Mouse (Mus musculus) ovary, postnatal 36 days (tissue): ENCODE measurements at regions not wholly inside any gene's neighbourhood (a gene's known extent, or its start where the extent isn't known, plus 50 kb on each side); places are given as distances from the start of the nearest gene placed in this dataset.

Source experiments
- DNase-seq: peaks from one replicate; pipeline ENCODE4 v3.0.0; 2022; ENCODE audit warnings: low spot score, mixed read lengths

- DNase-seq = no peak
Observed at GRCm38 (mm10) chr16:62681880-62682279, 104.7 kb downstream of the Nsun3 start.

DNA sequence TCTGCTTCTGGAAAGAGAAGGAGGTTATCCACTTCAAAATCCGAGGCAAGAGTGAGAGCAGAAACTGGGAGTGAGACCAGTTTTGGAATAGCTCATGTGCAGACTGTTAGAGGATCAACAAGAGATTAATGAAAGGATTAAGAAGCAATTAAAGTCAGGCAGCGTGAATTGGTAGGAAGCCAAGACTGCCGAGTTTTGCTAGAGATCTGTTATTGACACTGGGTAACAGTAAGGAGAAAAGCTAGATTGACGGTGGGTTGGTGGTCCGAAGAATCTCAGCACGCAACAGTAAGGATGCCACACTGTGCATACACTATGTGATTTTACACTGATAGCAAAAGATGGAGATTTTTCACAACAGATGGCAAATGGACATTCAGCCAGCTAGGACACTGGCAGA, 109.8 kb downstream of the Nsun3 start:
- DNase-seq = no peak

DNA sequence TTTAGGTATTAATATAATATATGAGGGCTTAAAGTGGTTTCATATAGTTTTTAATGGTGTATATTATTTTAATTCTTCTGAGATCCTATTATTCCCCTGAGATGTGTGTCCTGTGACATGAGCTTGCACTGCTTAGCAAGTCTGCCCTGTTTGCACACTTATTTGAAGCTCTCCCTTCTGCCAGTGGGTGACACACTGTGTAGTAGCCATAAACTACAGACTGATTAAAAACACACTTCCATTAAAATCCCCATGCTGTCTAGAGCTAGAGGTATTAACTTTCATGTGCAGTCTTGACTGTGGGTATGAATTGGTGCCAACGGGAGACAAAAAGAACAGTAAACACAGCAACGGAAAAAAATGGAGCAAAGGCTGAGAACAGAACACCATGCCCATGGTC, 129.2 kb downstream of the Nsun3 start:
- no peak for DNase-seq

DNA sequence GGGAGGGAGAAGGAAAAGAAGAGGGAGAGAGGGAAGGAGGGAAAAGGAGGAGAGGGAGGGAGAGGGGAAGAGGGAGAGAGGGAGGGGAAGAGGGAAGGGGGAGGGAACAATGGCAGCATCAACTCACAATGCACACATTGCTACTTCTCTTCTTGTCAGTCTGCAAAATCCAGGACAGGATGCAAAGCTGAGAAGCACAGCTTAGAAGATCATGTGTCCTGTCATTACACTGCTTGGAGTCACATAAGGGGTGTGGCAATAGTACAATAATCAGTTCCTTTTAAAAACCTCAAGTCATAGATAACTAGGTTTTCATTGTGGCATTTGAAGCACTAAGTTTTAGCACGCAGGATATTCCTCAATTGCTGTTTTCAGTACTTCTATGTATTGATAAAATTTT, 132.2 kb downstream of the Nsun3 start:
- DNase-seq = no peak

GRCm38 (mm10) chr16:62653817-62654216, 132.8 kb downstream of the Nsun3 start:
- no peak for DNase-seq

- no peak for DNase-seq
Observed at GRCm38 (mm10) chr16:62652769-62653465, 133.7 kb downstream of the Nsun3 start.

GRCm38 (mm10) chr16:62650856-62651255, 135.8 kb downstream of the Nsun3 start:
- DNase-seq = no peak

GRCm38 (mm10) chr16:62648326-62648725, 138.3 kb downstream of the Nsun3 start:
- DNase-seq = no peak

GRCm38 (mm10) chr16:62646113-62646512, 140.5 kb downstream of the Nsun3 start:
- no peak for DNase-seq

- no peak for DNase-seq
Observed at GRCm38 (mm10) chr16:62642859-62643403, 143.7 kb downstream of the Nsun3 start.

- DNase-seq = no peak
Observed at GRCm38 (mm10) chr16:62623938-62624337, 162.7 kb downstream of the Nsun3 start.

DNA sequence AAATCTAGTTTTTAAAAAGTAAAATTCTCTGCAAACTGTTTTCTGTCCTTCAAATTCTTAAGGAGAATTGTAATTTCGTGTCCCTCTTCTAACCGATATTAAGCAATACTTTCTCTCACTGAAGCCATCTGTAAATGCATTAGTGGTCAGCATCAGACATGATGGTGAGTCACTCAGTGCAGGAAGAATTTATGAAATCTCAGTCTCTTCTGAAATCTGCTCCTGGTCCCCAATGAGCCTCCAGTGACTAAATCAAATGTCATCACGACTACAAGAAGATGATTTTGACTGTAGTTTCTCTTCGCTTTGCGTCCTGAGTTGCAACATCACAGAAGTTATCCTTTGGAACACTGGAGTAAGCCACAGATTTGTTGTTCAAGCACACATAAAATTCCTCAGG, 175.7 kb downstream of the Nsun3 start:
- DNase-seq = no peak

DNA sequence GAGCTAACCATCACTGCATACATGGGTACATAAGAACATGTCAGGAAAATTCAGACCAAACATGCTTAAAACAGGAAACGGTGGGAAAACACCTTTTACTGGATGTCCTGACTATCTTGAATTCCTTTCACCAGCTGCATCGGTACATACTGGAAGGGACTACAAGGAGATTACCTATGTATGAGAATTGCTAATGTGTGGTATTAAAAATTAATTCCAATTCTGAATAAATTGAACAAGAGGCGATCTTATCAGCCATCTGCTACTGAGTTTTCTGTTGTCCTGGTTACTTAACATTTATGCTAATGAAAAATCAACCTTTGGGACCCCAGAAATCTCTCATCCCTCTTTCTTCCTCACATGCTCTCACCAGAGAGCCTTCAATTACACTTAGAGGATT, 178.0 kb downstream of the Nsun3 start:
- no peak for DNase-seq

DNA sequence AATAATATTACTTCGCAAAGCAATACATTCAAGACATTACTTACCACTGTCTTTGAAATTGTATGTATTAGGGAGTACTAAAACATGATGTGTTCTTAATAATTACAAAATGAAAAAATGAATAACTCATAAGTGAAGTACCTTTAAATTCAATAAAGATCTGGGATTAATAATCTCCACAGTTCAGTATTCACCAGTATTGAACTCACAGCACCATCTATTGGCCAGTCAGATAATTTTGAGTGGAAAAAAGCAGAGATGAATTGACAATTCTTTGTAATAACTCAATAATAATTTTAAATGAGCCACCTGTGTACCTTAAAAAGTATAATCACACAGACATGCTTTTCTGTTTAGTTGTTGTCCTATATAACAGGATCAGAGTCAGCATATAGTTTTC, 180.7 kb downstream of the Nsun3 start:
- DNase-seq = no peak

DNA sequence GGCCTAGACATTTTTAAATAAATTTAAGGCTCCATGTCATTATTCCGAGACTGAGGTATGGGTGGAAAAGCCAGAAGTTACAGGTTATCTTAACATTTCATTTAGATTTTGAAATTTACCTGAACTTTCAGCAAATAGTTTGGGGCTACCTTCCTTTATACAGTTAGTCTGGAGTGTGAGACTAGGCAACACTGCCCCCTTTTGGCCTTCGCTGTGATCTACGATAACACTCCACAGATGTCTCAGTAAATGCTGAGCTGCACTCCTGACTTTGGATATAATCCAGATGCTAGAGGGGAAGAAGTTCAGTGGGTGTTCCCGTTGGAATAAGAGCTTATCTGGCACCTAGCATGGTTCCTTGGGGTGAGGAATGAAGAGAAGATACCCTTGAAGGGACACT, 224.6 kb downstream of the Nsun3 start:
- DNase-seq = peak; percentile 4

- DNase-seq = no peak
Observed at GRCm38 (mm10) chr16:62543156-62543555, 243.5 kb downstream of the Nsun3 start.

- DNase-seq = no peak
Observed at GRCm38 (mm10) chr16:62537730-62538479, 248.7 kb downstream of the Nsun3 start.

DNA sequence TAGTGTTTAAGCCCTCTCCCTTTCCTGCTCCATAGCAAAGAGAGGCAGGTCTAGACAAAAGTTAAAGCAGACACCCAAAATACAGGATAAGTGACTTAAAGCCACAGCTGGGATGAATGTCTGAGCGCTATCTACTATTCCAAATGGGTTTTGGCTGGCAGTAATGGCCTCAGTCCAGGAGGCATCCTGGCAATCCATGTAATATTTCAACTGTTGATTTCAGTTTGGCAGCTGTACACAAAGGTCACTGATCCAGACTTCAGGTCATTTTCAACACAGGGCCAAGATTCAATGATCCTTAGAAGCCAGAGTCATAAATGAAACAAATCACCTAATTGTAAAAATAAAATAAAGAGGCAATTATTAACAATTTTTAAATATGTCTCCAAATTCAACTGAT, 277.3 kb downstream of the Nsun3 start:
- DNase-seq = no peak

GRCm38 (mm10) chr16:62506725-62507482, 279.7 kb downstream of the Nsun3 start:
- no peak for DNase-seq

- no peak for DNase-seq
Observed at GRCm38 (mm10) chr16:62500870-62501269, 285.7 kb downstream of the Nsun3 start.

- DNase-seq = no peak
Observed at GRCm38 (mm10) chr16:62500334-62500733, 286.3 kb downstream of the Nsun3 start.

- DNase-seq = no peak
Observed at GRCm38 (mm10) chr16:62498761-62499160, 287.9 kb downstream of the Nsun3 start.

DNA sequence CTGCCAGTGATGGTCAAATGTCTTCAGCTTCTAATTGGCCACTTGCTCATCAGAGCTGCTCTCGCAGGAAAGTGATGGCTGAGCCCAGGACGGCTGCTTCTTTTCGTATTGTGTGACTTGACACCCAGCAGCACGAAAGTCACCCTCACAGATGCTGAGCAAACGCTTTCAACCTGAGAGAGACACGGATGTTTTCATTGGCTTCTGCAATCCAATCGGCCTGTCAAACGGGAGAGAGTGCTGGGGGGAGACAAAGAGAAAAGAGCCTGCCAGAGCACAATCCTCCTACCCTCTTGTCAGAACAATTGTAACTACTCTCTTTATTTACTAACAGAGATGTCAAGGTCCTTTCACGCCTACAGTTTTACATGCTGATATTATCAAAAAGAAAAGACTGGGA, 289.9 kb downstream of the Nsun3 start:
- no peak for DNase-seq
